Mouse (Mus musculus) midbrain, embryonic 13.5 days (tissue): Measurements from ENCODE around the gene Lep. TPM values are rescaled to one million over a fixed set of nuclear protein-coding genes. Genes with fewer than 3 reads are reported as not detected.

Experiments used
- ATAC-seq: fragments of 200-750 bp; cut with Nextera tagmentation; 2 replicates; pipeline ENCODE4 v1.8.0; 2017; ENCODE audit warnings: mild to moderate bottlenecking, moderate TSS enrichment, moderate library complexity
- H3K27ac ChIP-seq: fragments of 300-500 bp; sonication (generic); 2 replicates; pipeline ENCODE4 v1.5.1; 2015; ENCODE audit warnings: inconsistent platforms, mild to moderate bottlenecking, moderate library complexity
- H3K27me3 ChIP-seq: fragments of 300-500 bp; sonication (generic); 2 replicates; pipeline ENCODE4 v1.6.1; 2015; ENCODE audit warnings: mild to moderate bottlenecking, inconsistent platforms
- H3K36me3 ChIP-seq: fragments of 300-500 bp; sonication (generic); 2 replicates; pipeline ENCODE4 v1.6.1; 2015; ENCODE audit warnings: mild to moderate bottlenecking, inconsistent platforms
- H3K4me1 ChIP-seq: fragments of 300-500 bp; sonication (generic); replicated peaks from 2 replicates; pipeline ENCODE4 v1.6.1; 2015; ENCODE audit warnings: inconsistent platforms
- H3K4me2 ChIP-seq: fragments of 300-500 bp; sonication (generic); replicated peaks from 2 replicates; pipeline ENCODE4 v1.6.1; 2015; ENCODE audit warnings: moderate library complexity, mild to moderate bottlenecking, inconsistent platforms
- H3K4me3 ChIP-seq: fragments of 300-500 bp; sonication (generic); replicated peaks from 2 replicates; pipeline ENCODE4 v1.5.1; 2015; ENCODE audit warnings: mild to moderate bottlenecking, inconsistent platforms
- H3K9ac ChIP-seq: fragments of 300-500 bp; sonication (generic); replicated peaks from 2 replicates; pipeline ENCODE4 v1.6.1; 2015; ENCODE audit warnings: mild to moderate bottlenecking, inconsistent platforms
- H3K9me3 ChIP-seq: fragments of 300-500 bp; sonication (generic); 2 replicates; pipeline ENCODE4 v1.6.1; 2016; ENCODE audit warnings: mild to moderate bottlenecking, inconsistent platforms
- WGBS: fragments of 180-500 bp; shearing (Covaris S2); methylation state at CpG from one replicate; pipeline ENCODE4 v1.1.7; 2015; 5-methylcytosine and 5-hydroxymethylcytosine counted together
- polyA plus RNA-seq: library from polyadenylated mRNA; unstranded; fragments of >200 nt; fragmentation: Nextera tagmentation; extraction: Ambion mirVana; gene quantifications from 2 replicates; pipeline ENCODE4 v1.2.1, GENCODE M21; 2015

Gene Lep
- not detected in 2 replicates for polyA plus RNA-seq

- Histone ChIP-seq H3K4me1 (peaks cover 8% of the 10 kb centered on the region; the same call in 1 of the 2 replicates), H3K27me3 (no peaks in the 10 kb centered on the region), H3K4me3 (no peak within 1 kb of the TSS), H3K27ac (no peak within 1 kb of the TSS), H3K36me3 (no peaks in the 10 kb centered on the region), H3K9me3 (no peaks in the 10 kb centered on the region), H3K9ac (no peak within 1 kb of the TSS), H3K4me2 (no peak within 1 kb of the TSS)
- 79% methylated on average over 28 of the region's 28 CpGs for WGBS
- no peak for ATAC-seq
These were observed at the start of gene Lep for GRCm38 (mm10) chr6:29059846-29060685. Lep (plus strand) TSS chr6:29060220.

DNA sequence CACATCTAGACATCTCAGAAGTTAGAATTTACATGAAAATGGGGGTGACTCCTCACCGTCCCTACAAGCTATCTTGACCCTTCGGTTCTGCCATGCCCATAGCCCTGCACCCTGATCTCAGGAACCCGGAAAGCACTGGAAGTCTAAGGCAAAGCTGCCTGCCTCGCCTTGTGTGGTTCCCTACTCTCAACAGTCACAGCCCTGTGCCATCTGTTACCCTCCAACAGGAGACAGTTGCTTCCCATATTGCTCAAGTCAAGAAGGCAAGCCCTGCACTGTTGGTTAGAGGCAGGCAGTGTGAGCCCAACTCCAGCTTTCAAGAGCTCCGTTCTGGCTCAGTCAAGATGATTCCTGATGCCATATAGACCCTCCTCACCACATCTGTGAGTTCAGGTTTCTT lies 48.4 kb upstream of the Lep start:
- 89% methylated on average over 5 of the region's 5 CpGs for WGBS
- Histone ChIP-seq H3K27me3 (peaks cover 8% of the 10 kb centered on the region; the same call in 1 of the 2 replicates), H3K27ac (no peak overlapping the region), H3K9ac (no peak overlapping the region), H3K36me3 (no peaks in the 10 kb centered on the region), H3K9me3 (no peaks in the 10 kb centered on the region), H3K4me2 (no peak overlapping the region), H3K4me1 (peaks cover 1% of the 10 kb centered on the region), H3K4me3 (no peak overlapping the region)
- no peak for ATAC-seq

DNA sequence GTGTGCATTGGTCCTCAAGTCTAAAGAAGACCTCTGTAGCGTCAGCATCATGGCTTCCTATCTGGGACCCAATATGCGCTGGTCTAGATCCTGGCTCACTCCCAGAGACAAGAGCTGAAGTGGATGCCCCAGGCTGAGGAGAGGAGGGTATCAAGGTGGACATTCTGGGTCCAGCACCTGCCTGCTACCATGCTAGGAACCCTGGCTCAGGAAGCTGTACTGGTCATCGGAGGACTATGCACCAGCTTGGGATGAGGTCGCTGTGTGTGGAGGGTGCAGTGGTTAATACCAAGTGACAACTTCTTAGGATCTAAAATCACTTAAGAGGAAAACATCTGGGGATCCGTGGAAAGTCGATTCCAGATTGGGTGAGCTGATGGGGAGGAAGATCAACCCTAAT lies 46.8 kb upstream of the Lep start:
- no peak overlapping the region for H3K9ac ChIP-seq
- H3K4me1 ChIP-seq = peaks cover 15% of the 10 kb centered on the region
- no peak for ATAC-seq
- 92% methylated on average over 6 of the region's 6 CpGs for WGBS
- no peaks in the 10 kb centered on the region for H3K9me3 ChIP-seq
- H3K36me3 ChIP-seq = no peaks in the 10 kb centered on the region
- peaks cover 14% of the 10 kb centered on the region for H3K27me3 ChIP-seq
- no peak overlapping the region for H3K27ac ChIP-seq
- H3K4me2 ChIP-seq = no peak overlapping the region
- H3K4me3 ChIP-seq = no peak overlapping the region

GRCm38 (mm10) chr6:29016891-29017412 lies 43.1 kb upstream of the Lep start:
- Histone ChIP-seq H3K4me1 (peaks cover 15% of the 10 kb centered on the region), H3K27me3 (peaks cover 26% of the 10 kb centered on the region), H3K4me3 (peak overlapping the region; percentile 27), H3K36me3 (no peaks in the 10 kb centered on the region), H3K4me2 (peak overlapping the region; percentile 60), H3K9me3 (no peaks in the 10 kb centered on the region), H3K9ac (peak overlapping the region; percentile 40; the same call in 1 of the 2 replicates), H3K27ac (peak overlapping the region; percentile 25)
- WGBS = 2% methylated on average over 16 of the region's 16 CpGs
- peak; percentile 77 for ATAC-seq

- no peak overlapping the region for H3K4me2 ChIP-seq
- no peaks in the 10 kb centered on the region for H3K9me3 ChIP-seq
- no peak overlapping the region for H3K9ac ChIP-seq
- WGBS = 62% methylated on average over 18 of the region's 18 CpGs
- peaks cover 22% of the 10 kb centered on the region for H3K4me1 ChIP-seq
- no peaks in the 10 kb centered on the region for H3K36me3 ChIP-seq
- no peak for ATAC-seq
- no peak overlapping the region for H3K4me3 ChIP-seq
- peaks cover 33% of the 10 kb centered on the region for H3K27me3 ChIP-seq
- H3K27ac ChIP-seq = no peak overlapping the region
These were observed 40.0 kb upstream of the Lep start for GRCm38 (mm10) chr6:29019756-29020720.

GRCm38 (mm10) chr6:29020937-29021336 lies 39.1 kb upstream of the Lep start:
- Histone ChIP-seq H3K27me3 (peaks cover 38% of the 10 kb centered on the region), H3K9me3 (no peaks in the 10 kb centered on the region), H3K4me2 (no peak overlapping the region), H3K36me3 (no peaks in the 10 kb centered on the region), H3K4me3 (no peak overlapping the region), H3K27ac (no peak overlapping the region), H3K9ac (no peak overlapping the region), H3K4me1 (peaks cover 22% of the 10 kb centered on the region)
- WGBS = 91% methylated on average over 5 of the region's 5 CpGs
- no peak for ATAC-seq

DNA sequence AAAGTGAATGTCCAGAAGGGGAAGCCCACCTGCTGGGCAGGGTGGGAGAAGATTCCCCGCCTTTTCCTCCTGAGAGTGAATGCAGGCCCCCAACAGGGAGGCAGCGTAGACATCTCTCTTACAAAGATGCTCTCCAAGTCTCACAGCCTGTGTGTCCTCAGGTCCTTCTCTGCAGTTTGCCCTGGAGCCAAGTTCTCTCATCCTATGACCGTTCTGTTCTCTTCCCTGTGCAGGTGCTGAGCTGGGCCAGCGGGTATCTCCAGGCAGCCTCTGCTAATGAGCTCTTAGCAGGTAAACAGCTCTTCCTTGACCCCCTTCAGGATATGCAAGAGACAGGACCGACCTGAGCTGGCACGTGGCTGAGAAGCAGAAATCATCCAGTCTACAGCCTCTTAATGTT lies 38.5 kb upstream of the Lep start:
- H3K4me2 ChIP-seq = no peak overlapping the region
- WGBS = 52% methylated on average over 6 of the region's 6 CpGs
- H3K27me3 ChIP-seq = peaks cover 37% of the 10 kb centered on the region

DNA sequence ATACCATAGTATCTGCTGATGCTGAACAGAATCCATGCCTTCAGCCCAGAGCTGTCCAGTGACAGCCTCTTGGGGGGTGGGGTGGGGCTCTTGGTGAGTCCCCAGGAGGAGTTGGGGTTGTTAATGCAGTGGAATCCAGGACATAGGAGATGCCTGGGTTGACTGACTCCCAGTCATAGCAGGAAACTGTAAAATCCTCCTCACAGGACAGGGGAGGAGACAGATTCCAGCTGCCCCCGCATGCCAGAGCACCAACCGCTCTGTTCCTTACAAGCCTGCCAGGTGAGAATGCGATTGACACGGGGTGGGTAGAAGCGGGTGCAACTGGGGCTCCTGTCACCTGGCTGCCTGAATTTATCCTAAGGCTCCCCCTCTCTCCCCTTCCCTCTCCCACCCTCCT lies 37.9 kb upstream of the Lep start:
- Histone ChIP-seq H3K27ac (no peak overlapping the region), H3K4me3 (no peak overlapping the region), H3K9ac (no peak overlapping the region), H3K9me3 (no peaks in the 10 kb centered on the region), H3K4me2 (no peak overlapping the region), H3K27me3 (peaks cover 37% of the 10 kb centered on the region), H3K4me1 (peaks cover 22% of the 10 kb centered on the region), H3K36me3 (no peaks in the 10 kb centered on the region)
- ATAC-seq = no peak
- 86% methylated on average over 5 of the region's 5 CpGs for WGBS

More for the DNA sequence above, 38.5 kb upstream of the Lep start:
- Histone ChIP-seq H3K9me3 (no peaks in the 10 kb centered on the region), H3K4me3 (no peak overlapping the region), H3K4me1 (peaks cover 28% of the 10 kb centered on the region), H3K36me3 (no peaks in the 10 kb centered on the region), H3K27ac (no peak overlapping the region), H3K9ac (no peak overlapping the region)
- no peak for ATAC-seq

DNA sequence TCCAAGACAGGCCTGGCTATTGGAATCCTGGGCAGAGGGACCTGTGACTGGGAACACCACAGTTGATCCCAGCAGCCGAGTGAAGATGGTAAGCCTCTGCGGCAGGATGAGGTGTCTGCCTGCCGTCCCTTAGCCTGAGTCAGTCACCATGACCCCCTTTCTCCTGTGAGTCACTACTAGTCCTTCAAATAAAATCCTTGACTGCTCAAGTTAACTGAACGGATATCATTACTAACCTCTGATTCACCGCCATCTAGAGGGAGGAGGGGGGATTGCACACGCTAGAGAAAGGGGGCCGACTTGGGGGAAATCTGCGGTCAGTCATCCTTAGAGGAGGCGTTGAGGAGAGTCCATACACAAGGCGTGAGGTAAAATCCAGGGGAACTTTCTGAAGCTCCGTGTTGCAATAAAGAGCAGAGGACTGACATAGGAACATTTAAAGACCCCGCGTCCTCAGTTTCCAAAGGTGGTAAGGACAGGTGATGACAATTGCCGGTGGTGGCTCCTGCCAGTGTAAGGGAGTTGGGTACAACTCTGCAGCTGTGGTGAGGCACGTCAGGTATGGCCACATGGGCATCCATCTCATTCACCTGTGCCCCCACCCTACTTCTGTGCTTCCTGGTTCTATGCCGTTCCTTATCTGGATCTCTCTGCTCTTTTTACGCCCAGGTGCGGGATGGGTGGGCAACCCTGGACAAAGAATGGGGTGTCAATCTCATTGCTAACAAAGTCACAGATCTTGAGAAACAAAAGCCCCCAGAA lies 36.6 kb upstream of the Lep start:
- Histone ChIP-seq H3K27ac (no peak overlapping the region), H3K9ac (0 out of 2 replicates have a peak overlapping the region, but pooled peaks have one; percentile 15), H3K27me3 (peaks cover 33% of the 10 kb centered on the region), H3K4me3 (no peak overlapping the region), H3K4me1 (peaks cover 14% of the 10 kb centered on the region; the same call in 1 of the 2 replicates), H3K9me3 (no peaks in the 10 kb centered on the region), H3K36me3 (no peaks in the 10 kb centered on the region), H3K4me2 (peak overlapping the region; percentile 40)
- 31% methylated on average over 18 of the region's 18 CpGs for WGBS
- ATAC-seq = peak; percentile 57

- H3K9ac ChIP-seq = 0 out of 2 replicates have a peak overlapping the region, but pooled peaks have one; percentile 15
- WGBS = 5% methylated on average over 16 of the region's 16 CpGs
- no peak overlapping the region for H3K4me3 ChIP-seq
These were observed 36.0 kb upstream of the Lep start for GRCm38 (mm10) chr6:29024000-29024417.

More at GRCm38 (mm10) chr6:29024000-29024417, 36.0 kb upstream of the Lep start:
- ATAC-seq = peak; percentile 79
- Histone ChIP-seq H3K27ac (no peak overlapping the region), H3K4me1 (peaks cover 14% of the 10 kb centered on the region; the same call in 1 of the 2 replicates), H3K9me3 (no peaks in the 10 kb centered on the region), H3K4me2 (peak overlapping the region; percentile 40), H3K36me3 (no peaks in the 10 kb centered on the region), H3K27me3 (peaks cover 30% of the 10 kb centered on the region; the same call in 1 of the 2 replicates)
